Mouse (Mus musculus) liver, embryonic 11.5 days (tissue): ENCODE results near the gene Cemip2. TPM values are rescaled to one million over a fixed set of nuclear protein-coding genes. Genes with fewer than 3 reads are reported as not detected.

Experiments
- ATAC-seq: fragments of 200-750 bp; cut with Nextera tagmentation; replicated peaks from 2 replicates; pipeline ENCODE4 v1.8.0; 2017; ENCODE audit warnings: moderate number of reproducible peaks, mild to moderate bottlenecking, moderate TSS enrichment, moderate library complexity; ENCODE audit not compliant: low FRiP score
- DNase-seq: peaks from one replicate; pipeline ENCODE4 v3.0.0-alpha.2; 2017; ENCODE audit warnings: low spot score
- H3K27ac ChIP-seq: fragments of 300-500 bp; sonication (generic); 2 replicates; pipeline ENCODE4 v1.5.1; 2014; ENCODE audit warnings: mild to moderate bottlenecking, low read depth, low read length, control low read depth
- H3K27me3 ChIP-seq: fragments of 300-500 bp; sonication (generic); replicated peaks from 2 replicates; pipeline ENCODE4 v1.6.1; 2014; ENCODE audit warnings: low read length, mixed read lengths; ENCODE audit not compliant: control insufficient read depth, insufficient read depth
- H3K36me3 ChIP-seq: fragments of 300-500 bp; sonication (generic); 2 replicates; pipeline ENCODE4 v1.6.1; 2014; ENCODE audit warnings: mild to moderate bottlenecking, low read length, moderate library complexity, mixed read lengths; ENCODE audit not compliant: control insufficient read depth, insufficient read depth
- H3K4me1 ChIP-seq: fragments of 300-500 bp; sonication (generic); replicated peaks from 2 replicates; pipeline ENCODE4 v1.6.1; 2014; ENCODE audit warnings: low read length, mixed read lengths; ENCODE audit not compliant: control insufficient read depth, insufficient read depth
- H3K4me2 ChIP-seq: fragments of 300-500 bp; sonication (generic); 2 replicates; pipeline ENCODE4 v1.6.1; 2014; ENCODE audit warnings: mild to moderate bottlenecking, control low read depth, moderate library complexity
- H3K4me3 ChIP-seq: fragments of 300-500 bp; sonication (generic); 2 replicates; pipeline ENCODE4 v1.5.1; 2014; ENCODE audit warnings: low read depth, low read length, control low read depth
- H3K9ac ChIP-seq: fragments of 300-500 bp; sonication (generic); 2 replicates; pipeline ENCODE4 v1.6.1; 2014; ENCODE audit warnings: low read depth, low read length, control low read depth
- H3K9me3 ChIP-seq: fragments of 300-500 bp; sonication (generic); 2 replicates; pipeline ENCODE4 v1.6.1; 2016; ENCODE audit warnings: low read length, inconsistent platforms, mixed read lengths; ENCODE audit not compliant: control insufficient read depth
- WGBS: fragments of 180-500 bp; shearing (Covaris S2); extraction: QIAGEN DNeasy Blood & Tissue Kit; methylation state at CpG from one replicate; pipeline ENCODE4 v1.1.7; 2014; 5-methylcytosine and 5-hydroxymethylcytosine counted together
- polyA plus RNA-seq: library from polyadenylated mRNA; unstranded; fragments of >200 nt; fragmentation: Nextera tagmentation; extraction: Ambion mirVana; gene quantifications from 2 replicates; pipeline ENCODE4 v1.2.1, GENCODE M21; 2014

The Cemip2 gene
- polyA plus RNA-seq, 1 experiment from 2014 or later = 24.8 TPM

- H3K4me1 ChIP-seq = no peaks in the 10 kb centered on the region
- no peak overlapping the region for H3K4me2 ChIP-seq
- no peaks in the 10 kb centered on the region for H3K27me3 ChIP-seq
- DNase-seq (no peak), ATAC-seq (no peak)
- H3K9ac ChIP-seq = no peak overlapping the region
- H3K36me3 ChIP-seq = peaks cover 3% of the 10 kb centered on the region; the same call in 1 of the 2 replicates
- 88% methylated on average over 4 of the region's 4 CpGs for WGBS
- no peak overlapping the region for H3K4me3 ChIP-seq
- H3K27ac ChIP-seq = no peak overlapping the region
- no peaks in the 10 kb centered on the region for H3K9me3 ChIP-seq
These were observed 47.2 kb downstream of the Cemip2 start for GRCm38 (mm10) chr19:21825128-21825885.

- H3K9me3 ChIP-seq = no peaks in the 10 kb centered on the region
- peaks cover 14% of the 10 kb centered on the region for H3K36me3 ChIP-seq
- no peak overlapping the region for H3K27ac ChIP-seq
- H3K4me1 ChIP-seq = no peaks in the 10 kb centered on the region; the same call in 1 of the 2 replicates
- 72% methylated on average over 12 of the region's 12 CpGs for WGBS
- no peak for ATAC-seq
- DNase-seq = no peak
- H3K4me3 ChIP-seq = no peak overlapping the region
- no peak overlapping the region for H3K4me2 ChIP-seq
- H3K9ac ChIP-seq = no peak overlapping the region
- H3K27me3 ChIP-seq = no peaks in the 10 kb centered on the region
These were observed 55.4 kb downstream of the Cemip2 start for GRCm38 (mm10) chr19:21833416-21833992.

- no peak for ATAC-seq
- WGBS = 82% methylated on average over 7 of the region's 7 CpGs
These were observed 56.8 kb downstream of the Cemip2 start for GRCm38 (mm10) chr19:21834952-21835351.

GRCm38 (mm10) chr19:21850721-21851120 is 72.6 kb downstream of the Cemip2 start:
- Histone ChIP-seq H3K27ac (no peak overlapping the region), H3K36me3 (peaks cover 9% of the 10 kb centered on the region), H3K9me3 (no peaks in the 10 kb centered on the region), H3K9ac (no peak overlapping the region), H3K4me2 (no peak overlapping the region), H3K4me3 (no peak overlapping the region), H3K4me1 (no peaks in the 10 kb centered on the region), H3K27me3 (no peaks in the 10 kb centered on the region)
- DNase-seq (no peak), ATAC-seq (no peak)
- WGBS = 83% methylated on average over 10 of the region's 10 CpGs

More at GRCm38 (mm10) chr19:21834952-21835351, 56.8 kb downstream of the Cemip2 start:
- Histone ChIP-seq H3K4me3 (no peak overlapping the region), H3K36me3 (peaks cover 14% of the 10 kb centered on the region), H3K9ac (no peak overlapping the region), H3K4me2 (no peak overlapping the region), H3K4me1 (no peaks in the 10 kb centered on the region; the same call in 1 of the 2 replicates), H3K9me3 (no peaks in the 10 kb centered on the region), H3K27ac (no peak overlapping the region), H3K27me3 (no peaks in the 10 kb centered on the region)
- DNase-seq = no peak

- Histone ChIP-seq H3K36me3 (peaks cover 16% of the 10 kb centered on the region), H3K4me1 (no peaks in the 10 kb centered on the region), H3K4me3 (no peak overlapping the region), H3K27me3 (no peaks in the 10 kb centered on the region), H3K27ac (no peak overlapping the region), H3K9me3 (no peaks in the 10 kb centered on the region), H3K4me2 (no peak overlapping the region), H3K9ac (no peak overlapping the region)
- 84% methylated on average over 5 of the region's 5 CpGs for WGBS
- DNase-seq (no peak), ATAC-seq (no peak)
These were observed 76.5 kb downstream of the Cemip2 start for GRCm38 (mm10) chr19:21854526-21855228.

- Histone ChIP-seq H3K36me3 (peaks cover 16% of the 10 kb centered on the region), H3K4me2 (no peak overlapping the region), H3K4me1 (no peaks in the 10 kb centered on the region), H3K9ac (no peak overlapping the region), H3K27me3 (no peaks in the 10 kb centered on the region), H3K9me3 (no peaks in the 10 kb centered on the region), H3K4me3 (no peak overlapping the region), H3K27ac (no peak overlapping the region)
- DNase-seq (no peak), ATAC-seq (no peak)
- whole genome bisulfite sequencing = 85% methylated on average over 8 of the region's 8 CpGs
These were observed 77.4 kb downstream of the Cemip2 start for GRCm38 (mm10) chr19:21855421-21856128.

GRCm38 (mm10) chr19:21858846-21859521 is 80.8 kb downstream of the Cemip2 start:
- DNase-seq (no peak), ATAC-seq (no peak)
- Histone ChIP-seq H3K9me3 (no peaks in the 10 kb centered on the region), H3K27ac (no peak overlapping the region), H3K4me3 (no peak overlapping the region), H3K4me2 (no peak overlapping the region), H3K36me3 (peaks cover 16% of the 10 kb centered on the region), H3K9ac (no peak overlapping the region), H3K4me1 (no peaks in the 10 kb centered on the region), H3K27me3 (no peaks in the 10 kb centered on the region)
- WGBS = 70% methylated on average over 12 of the region's 12 CpGs

GRCm38 (mm10) chr19:21860132-21860531 is 82.0 kb downstream of the Cemip2 start:
- H3K4me2 ChIP-seq = no peak overlapping the region
- ATAC-seq = no peak
- H3K4me1 ChIP-seq = no peaks in the 10 kb centered on the region
- no peak overlapping the region for H3K9ac ChIP-seq
- H3K27ac ChIP-seq = no peak overlapping the region
- WGBS = 87% methylated on average over 5 of the region's 5 CpGs
- H3K27me3 ChIP-seq = no peaks in the 10 kb centered on the region
- H3K36me3 ChIP-seq = peaks cover 10% of the 10 kb centered on the region
- no peak for DNase-seq
- no peaks in the 10 kb centered on the region for H3K9me3 ChIP-seq
- no peak overlapping the region for H3K4me3 ChIP-seq
